Mouse (Mus musculus): ENCODE data around the gene Hba-a2.

Gene Hba-a2

GRCm38 (mm10) chr11:32320507-32321195 is 24.4 kb downstream of the Hba-a2 start:
- no peak for DNase-seq (ENCODE audit: low spot score)

GRCm38 (mm10) chr11:32321196-32321565 is 24.9 kb downstream of the Hba-a2 start:
- peak; percentile 86 for DNase-seq (ENCODE audit: low spot score)

- peak; percentile 95 for DNase-seq (ENCODE audit: low spot score)
Observed at GRCm38 (mm10) chr11:32324609-32325008, 28.3 kb downstream of the Hba-a2 start.

- DNase-seq (ENCODE audit: low spot score): no peak
Observed at GRCm38 (mm10) chr11:32331075-32331474, 34.8 kb downstream of the Hba-a2 start.

GRCm38 (mm10) chr11:32331861-32332260 is 35.6 kb downstream of the Hba-a2 start:
- DNase-seq (ENCODE audit: low spot score): no peak

GRCm38 (mm10) chr11:32333235-32333634 is 36.9 kb downstream of the Hba-a2 start:
- DNase-seq (ENCODE audit: low spot score): no peak

GRCm38 (mm10) chr11:32336435-32336907 is 40.2 kb downstream of the Hba-a2 start:
- DNase-seq (ENCODE audit: low spot score): no peak

- no peak for DNase-seq (ENCODE audit: low spot score)
Observed at GRCm38 (mm10) chr11:32339131-32339531, 42.8 kb downstream of the Hba-a2 start.

GRCm38 (mm10) chr11:32340476-32341473 is 44.5 kb downstream of the Hba-a2 start:
- DNase-seq (ENCODE audit: low spot score): peak; percentile 77

GRCm38 (mm10) chr11:32342770-32343191 is 46.5 kb downstream of the Hba-a2 start:
- DNase-seq (ENCODE audit: low spot score): peak; percentile 75

GRCm38 (mm10) chr11:32343350-32343749 is 47.1 kb downstream of the Hba-a2 start:
- no peak for DNase-seq (ENCODE audit: low spot score)

- no peak for DNase-seq (ENCODE audit: low spot score)
Observed at GRCm38 (mm10) chr11:32345504-32346297, 49.4 kb downstream of the Hba-a2 start.
